Mouse (Mus musculus) cerebellum, adult (tissue): Measurements from ENCODE around the gene Dok4.

Experiments used
- ATAC-seq: cut with Nextera tagmentation; 2 replicates; pipeline ENCODE4 v1.9.2; 2017; ENCODE audit warnings: mild to moderate bottlenecking, moderate library complexity, mixed read lengths; ENCODE audit not compliant: insufficient number of reproducible peaks, low FRiP score, low TSS enrichment

Dok4 gene

GRCm38 (mm10) chr8:94888383-94889036 is 12.4 kb upstream of the Dok4 start:
- no peak for ATAC-seq

GRCm38 (mm10) chr8:94880742-94881141 is 4.6 kb upstream of the Dok4 start:
- ATAC-seq = no peak

- no peak for ATAC-seq
Observed at GRCm38 (mm10) chr8:94876820-94877219, 690 bp upstream of the Dok4 start.

- ATAC-seq = no peak
Observed at GRCm38 (mm10) chr8:94875871-94876150, 319 bp downstream of the Dok4 start.

- no peak for ATAC-seq
Observed at GRCm38 (mm10) chr8:94875096-94875870, 847 bp downstream of the Dok4 start.

GRCm38 (mm10) chr8:94874358-94874757 is 1.8 kb downstream of the Dok4 start:
- no peak; the same call in 1 of the 2 replicates for ATAC-seq

- no peak for ATAC-seq
Observed at GRCm38 (mm10) chr8:94872576-94872975, 3.6 kb downstream of the Dok4 start.

- ATAC-seq = no peak
Observed at GRCm38 (mm10) chr8:94872156-94872555, 4.0 kb downstream of the Dok4 start.

- ATAC-seq = 0 out of 2 replicates have a peak, but pooled peaks have one; percentile 37
Observed at GRCm38 (mm10) chr8:94871108-94871894, 4.8 kb downstream of the Dok4 start.

GRCm38 (mm10) chr8:94870474-94871107 is 5.5 kb downstream of the Dok4 start:
- ATAC-seq = 0 out of 2 replicates have a peak, but pooled peaks have one; percentile 24

GRCm38 (mm10) chr8:94870003-94870402 is 6.1 kb downstream of the Dok4 start:
- no peak for ATAC-seq

- no peak for ATAC-seq
Observed at GRCm38 (mm10) chr8:94869146-94869545, 7.0 kb downstream of the Dok4 start.

GRCm38 (mm10) chr8:94866921-94867320 is 9.2 kb downstream of the Dok4 start:
- no peak for ATAC-seq

- no peak for ATAC-seq
Observed at GRCm38 (mm10) chr8:94865292-94865691, 10.8 kb downstream of the Dok4 start.

GRCm38 (mm10) chr8:94863897-94864673 is 12.0 kb downstream of the Dok4 start:
- no peak for ATAC-seq

GRCm38 (mm10) chr8:94862487-94863220 is 13.5 kb downstream of the Dok4 start:
- no peak for ATAC-seq

GRCm38 (mm10) chr8:94861352-94861910 is 14.7 kb downstream of the Dok4 start:
- ATAC-seq = no peak

GRCm38 (mm10) chr8:94857346-94858173 is 18.6 kb downstream of the Dok4 start, which contains the start of gene Polr2c:
Polr2c (plus strand) TSS chr8:94857450.
- peak; percentile 78 for ATAC-seq
